Mouse (Mus musculus) E14TG2a.4 (cell line): ENCODE results near the gene Hdgf.

ENCODE experiments used
- CTCF ChIP-seq: conservative IDR thresholded peaks from 2 replicates; pipeline ENCODE4 v1.5.1; 2014; ENCODE audit warnings: low read length
- POU5F1 ChIP-seq: IDR thresholded peaks from 2 replicates; pipeline ENCODE4 v1.6.1; 2014; ENCODE audit warnings: low read length, borderline replicate concordance

DNA sequence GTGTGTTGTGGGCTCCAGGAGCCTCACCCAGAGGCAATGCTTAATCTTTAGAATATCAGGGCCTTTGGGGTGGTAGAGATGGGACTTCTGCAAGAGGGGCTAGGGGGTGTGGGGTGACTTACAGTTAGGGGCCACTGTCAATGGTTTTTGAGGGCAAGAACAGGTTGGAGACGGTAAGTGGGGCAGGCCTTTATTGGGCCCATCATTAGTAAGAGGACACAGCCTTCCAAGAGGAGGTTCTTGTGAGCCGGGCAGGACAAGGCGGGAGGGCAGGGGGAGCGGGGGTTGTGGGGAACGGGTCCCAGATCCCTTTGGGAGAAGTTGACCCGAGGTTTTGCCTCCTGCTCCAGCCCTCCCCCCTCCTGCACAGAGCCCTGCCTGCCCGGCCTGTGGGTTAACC, 7.4 kb downstream of the Hdgf start:
- TF ChIP-seq CTCF, result no peak
- no peak for TF ChIP-seq POU5F1
